Mouse (Mus musculus) kidney, postnatal 0 days (tissue): ENCODE measurements around the gene Hes7. TPM values are rescaled to one million over a fixed set of nuclear protein-coding genes. Genes with fewer than 3 reads are reported as not detected.
A peak's percentile ranks its signal among the peaks of the same experiment; 100 is the strongest.

Experiments used
- ATAC-seq: fragments of 200-750 bp; cut with Nextera tagmentation; replicated peaks from 2 replicates; pipeline ENCODE4 v1.8.0; 2017; ENCODE audit warnings: low read depth, moderate number of reproducible peaks, moderate TSS enrichment, moderate library complexity; ENCODE audit not compliant: low FRiP score
- DNase-seq: peaks from one replicate; pipeline ENCODE4 v3.0.0-alpha.2; 2016; ENCODE audit warnings: low spot score
- H3K27ac ChIP-seq: fragments of 300-500 bp; sonication (generic); 2 replicates; pipeline ENCODE4 v1.5.1; 2014; ENCODE audit warnings: mild to moderate bottlenecking
- H3K27me3 ChIP-seq: fragments of 300-500 bp; sonication (generic); 2 replicates; pipeline ENCODE4 v1.6.1; 2014; ENCODE audit warnings: low read length, mixed read lengths; ENCODE audit not compliant: insufficient read depth
- H3K36me3 ChIP-seq: fragments of 300-500 bp; sonication (generic); 2 replicates; pipeline ENCODE4 v1.6.1; 2014; ENCODE audit warnings: low read length, mixed read lengths; ENCODE audit not compliant: insufficient read depth
- H3K4me1 ChIP-seq: fragments of 300-500 bp; sonication (generic); replicated peaks from 2 replicates; pipeline ENCODE4 v1.6.1; 2014; ENCODE audit warnings: antibody characterized with exemption, low read length, mixed read lengths; ENCODE audit not compliant: insufficient read depth
- H3K4me2 ChIP-seq: fragments of 300-500 bp; sonication (generic); 2 replicates; pipeline ENCODE4 v1.6.1; 2014; ENCODE audit warnings: mild to moderate bottlenecking, low read length, moderate library complexity, mixed read lengths
- H3K4me3 ChIP-seq: fragments of 300-500 bp; sonication (generic); replicated peaks from 2 replicates; pipeline ENCODE4 v1.5.1; 2014; ENCODE audit warnings: low read depth, low read length
- H3K9ac ChIP-seq: fragments of 300-500 bp; sonication (generic); 2 replicates; pipeline ENCODE4 v1.6.1; 2014; ENCODE audit warnings: low read depth, low read length
- H3K9me3 ChIP-seq: fragments of 300-500 bp; sonication (generic); replicated peaks from 2 replicates; pipeline ENCODE4 v1.6.1; 2016; ENCODE audit warnings: low read length, inconsistent platforms, mixed read lengths
- CTCF ChIP-seq: IDR thresholded peaks from 2 replicates; pipeline ENCODE4 v1.5.1; 2016; ENCODE audit warnings: antibody characterized with exemption, low read depth, mild to moderate bottlenecking, moderate library complexity
- WGBS: fragments of 180-500 bp; shearing (Covaris S2); extraction: QIAGEN DNeasy Blood & Tissue Kit; methylation state at CpG from one replicate; pipeline ENCODE4 v1.1.7; 2014; 5-methylcytosine and 5-hydroxymethylcytosine counted together
- polyA plus RNA-seq: library from polyadenylated mRNA; unstranded; fragments of >200 nt; fragmentation: Nextera tagmentation; extraction: Ambion mirVana; gene quantifications from 2 replicates; pipeline ENCODE4 v1.2.1, GENCODE M21; 2015

The Hes7 gene
- 0.42 and 0.50 TPM in 2 replicates for polyA plus RNA-seq

- 4% methylated on average over 27 of the region's 27 CpGs for WGBS
- DNase-seq (no peak), ATAC-seq (no peak)
- Histone ChIP-seq H3K4me2 (peak within 1 kb of the TSS; percentile 95), H3K27me3 (no peaks in the 10 kb centered on the region), H3K4me3 (peak within 1 kb of the TSS; percentile 66), H3K9me3 (no peaks in the 10 kb centered on the region), H3K36me3 (no peaks in the 10 kb centered on the region), H3K4me1 (peaks cover 12% of the 10 kb centered on the region), H3K9ac (peak within 1 kb of the TSS; percentile 67; the same call in 1 of the 2 replicates), H3K27ac (no peak within 1 kb of the TSS)
- no peak for TF ChIP-seq CTCF
These were observed at the start of gene Hes7 for GRCm38 (mm10) chr11:69120221-69121000. Gene Hes7 (plus strand): TSS chr11:69120404.

GRCm38 (mm10) chr11:69070590-69071222, 49.5 kb upstream of the Hes7 start, which contains the start of gene Tmem107:
Gene Tmem107 (plus strand): TSS chr11:69070806.
- Histone ChIP-seq H3K4me2 (peak within 1 kb of the TSS; percentile 85), H3K9me3 (no peaks in the 10 kb centered on the region), H3K4me3 (peak within 1 kb of the TSS; percentile 58), H3K9ac (peak within 1 kb of the TSS; percentile 77), H3K36me3 (no peaks in the 10 kb centered on the region), H3K27ac (peak within 1 kb of the TSS; percentile 92), H3K4me1 (peaks cover 20% of the 10 kb centered on the region; the same call in 1 of the 2 replicates), H3K27me3 (no peaks in the 10 kb centered on the region)
- under 1% methylated on average over 47 of the region's 47 CpGs for WGBS
- ATAC-seq: peak; percentile 84
- peak; percentile 98 for DNase-seq
- no peak for TF ChIP-seq CTCF

GRCm38 (mm10) chr11:69071262-69071661, 48.9 kb upstream of the Hes7 start:
- Histone ChIP-seq H3K27ac (peak overlapping the region; percentile 92), H3K27me3 (no peaks in the 10 kb centered on the region), H3K4me2 (peak overlapping the region; percentile 85), H3K9me3 (no peaks in the 10 kb centered on the region), H3K4me3 (peak overlapping the region; percentile 58), H3K36me3 (no peaks in the 10 kb centered on the region), H3K4me1 (peaks cover 16% of the 10 kb centered on the region; the same call in 1 of the 2 replicates), H3K9ac (peak overlapping the region; percentile 77)
- WGBS: 22% methylated on average over 9 of the region's 9 CpGs
- no peak for ATAC-seq
- no peak for DNase-seq
- TF ChIP-seq CTCF: no peak

- ATAC-seq (no peak), DNase-seq (no peak)
- Histone ChIP-seq H3K4me2 (peak overlapping the region; percentile 42), H3K9me3 (no peaks in the 10 kb centered on the region), H3K4me3 (no peak overlapping the region), H3K4me1 (peaks cover 11% of the 10 kb centered on the region; the same call in 1 of the 2 replicates), H3K9ac (0 out of 2 replicates have a peak overlapping the region, but pooled peaks have one; percentile 25), H3K27ac (0 out of 2 replicates have a peak overlapping the region, but pooled peaks have one; percentile 51), H3K27me3 (no peaks in the 10 kb centered on the region), H3K36me3 (no peaks in the 10 kb centered on the region)
- TF ChIP-seq CTCF: no peak
- 88% methylated on average over 11 of the region's 11 CpGs for WGBS
These were observed 48.0 kb upstream of the Hes7 start for GRCm38 (mm10) chr11:69072234-69072633.

- Histone ChIP-seq H3K4me3 (peak overlapping the region; percentile 18), H3K27me3 (no peaks in the 10 kb centered on the region), H3K9ac (0 out of 2 replicates have a peak overlapping the region, but pooled peaks have one; percentile 25), H3K27ac (0 out of 2 replicates have a peak overlapping the region, but pooled peaks have one; percentile 51), H3K36me3 (no peaks in the 10 kb centered on the region), H3K9me3 (no peaks in the 10 kb centered on the region), H3K4me1 (peaks cover 11% of the 10 kb centered on the region; the same call in 1 of the 2 replicates), H3K4me2 (peak overlapping the region; percentile 42)
- ATAC-seq (no peak), DNase-seq (no peak)
- no peak for TF ChIP-seq CTCF
- WGBS: 7% methylated on average over 9 of the region's 9 CpGs
These were observed 47.5 kb upstream of the Hes7 start for GRCm38 (mm10) chr11:69072666-69073064.
